Mouse (Mus musculus) urinary bladder, postnatal 25 days (tissue): ENCODE measurements at regions not wholly inside any gene's neighbourhood (a gene's known extent, or its start where the extent isn't known, plus 50 kb on each side); places are given as distances from the start of the nearest gene placed in this dataset.

Source experiments
- DNase-seq: peaks from one replicate; pipeline ENCODE4 v3.0.0; 2022; ENCODE audit warnings: low spot score

DNA sequence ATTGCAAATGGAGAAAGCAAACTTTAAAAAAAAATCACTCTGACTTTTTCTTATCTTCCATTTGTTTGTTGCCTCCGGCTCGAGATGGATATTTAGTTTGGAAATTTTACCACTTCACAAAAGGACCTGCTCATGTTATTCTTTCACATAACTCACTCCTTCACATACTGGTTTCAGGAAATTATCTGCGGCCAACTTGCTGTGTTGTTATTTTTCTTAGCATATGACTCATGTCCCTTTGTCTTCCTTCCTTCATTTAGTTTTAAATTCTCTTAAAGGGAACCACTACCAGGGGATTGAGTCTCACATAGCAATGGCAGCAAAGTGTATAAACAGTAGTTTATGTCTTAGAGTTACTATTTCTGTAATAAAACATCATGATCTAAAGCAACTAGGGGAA is 217.8 kb downstream of the Ahr start:
- DNase-seq, result no peak

GRCm38 (mm10) chr12:35314035-35314434 is 220.8 kb downstream of the Ahr start:
- DNase-seq, result no peak

DNA sequence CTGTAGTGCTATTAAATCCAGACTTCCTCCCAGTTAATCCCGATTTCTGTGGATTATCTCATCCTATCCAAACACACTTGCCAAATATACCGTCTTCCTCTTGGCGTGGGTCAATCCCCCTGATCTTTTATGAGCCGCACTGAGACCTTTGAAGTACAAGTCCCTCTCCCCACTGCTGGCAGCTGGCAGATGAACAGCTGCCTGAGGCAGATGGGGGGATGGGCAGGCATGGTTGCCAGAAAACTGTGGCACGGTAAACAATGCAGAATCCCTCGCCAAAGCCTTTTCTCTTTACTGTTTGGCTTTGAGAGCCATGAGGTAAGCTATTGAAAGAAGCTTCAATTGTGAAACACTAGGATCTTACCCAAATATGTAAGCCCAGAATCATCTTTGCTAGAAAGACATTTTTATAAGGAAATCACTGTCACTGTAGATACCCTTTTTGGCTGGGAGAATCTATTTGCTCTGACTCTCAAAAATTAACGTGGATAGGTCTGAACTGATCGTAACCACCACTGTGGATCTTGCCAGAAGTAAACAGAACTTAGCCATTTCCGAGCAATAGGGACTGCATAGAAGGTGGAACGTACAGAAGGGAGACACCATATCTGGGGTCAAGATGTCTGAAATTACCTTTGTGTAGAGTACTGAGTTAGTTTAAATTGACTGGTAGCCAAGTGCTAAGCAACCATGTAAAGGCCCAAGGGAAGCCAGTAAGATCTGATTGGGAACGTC is 221.5 kb downstream of the Ahr start:
- peak; percentile 12 for DNase-seq

- DNase-seq, result no peak
Measured at GRCm38 (mm10) chr12:35308537-35308936, 226.3 kb downstream of the Ahr start.

GRCm38 (mm10) chr12:35303764-35304717 is 230.8 kb downstream of the Ahr start:
- no peak for DNase-seq

DNA sequence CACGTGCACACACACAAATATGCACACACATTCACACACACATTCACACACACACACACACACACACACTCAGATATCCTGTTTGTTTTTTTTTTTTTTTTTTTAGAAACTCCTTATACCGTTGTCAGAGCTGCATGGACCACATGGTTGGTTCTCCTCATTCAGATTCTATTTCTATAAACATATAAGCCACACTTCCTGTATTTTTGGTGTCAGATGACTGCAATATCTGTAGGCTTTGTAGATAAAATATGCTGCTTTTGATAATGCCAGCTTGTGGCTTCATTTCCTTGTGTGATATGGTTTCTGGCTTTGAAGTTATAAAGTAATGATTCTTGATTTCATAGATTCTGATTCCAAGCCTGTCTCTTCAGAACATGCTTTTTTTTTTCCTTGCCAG is 231.7 kb downstream of the Ahr start:
- no peak for DNase-seq

DNA sequence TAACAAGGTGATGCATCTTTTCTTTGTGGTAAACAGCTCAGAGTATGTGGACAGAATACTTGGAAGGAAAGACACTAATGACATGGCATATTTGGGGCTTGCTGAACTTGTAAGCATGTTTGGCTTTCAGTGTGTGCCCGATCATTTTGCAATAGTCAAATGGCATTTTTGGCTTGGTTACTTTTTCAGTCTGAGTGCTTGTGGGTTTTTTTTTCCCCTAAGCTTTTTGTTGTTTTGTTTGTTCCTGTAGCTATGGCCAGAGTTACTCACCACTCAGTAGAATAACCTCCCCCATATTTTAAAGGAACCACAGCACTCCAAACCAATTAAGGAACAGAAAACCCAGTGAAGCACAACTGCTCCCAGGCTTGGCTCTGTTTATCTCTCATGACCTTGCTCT is 240.2 kb downstream of the Ahr start:
- no peak for DNase-seq

GRCm38 (mm10) chr12:35293566-35293965 is 241.3 kb downstream of the Ahr start:
- DNase-seq, result no peak

DNA sequence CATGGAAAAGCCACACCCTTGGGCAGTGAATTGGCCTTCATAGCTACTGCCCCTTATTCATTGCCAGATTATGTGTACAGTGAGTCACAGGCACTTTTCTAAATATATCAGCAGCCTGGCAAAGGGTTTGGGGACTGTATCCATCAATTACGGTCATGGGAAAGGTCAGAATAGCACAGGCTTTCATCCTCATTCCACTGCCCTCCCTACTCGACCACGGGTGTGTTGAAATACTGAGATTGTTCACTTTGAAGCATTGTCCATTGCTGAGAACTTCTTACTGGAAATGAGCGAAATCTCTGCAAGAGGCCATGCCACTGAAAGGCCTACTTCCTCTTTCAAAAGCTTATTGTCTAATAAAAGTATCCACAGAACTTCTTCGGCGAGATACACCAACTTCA is 242.9 kb downstream of the Ahr start:
- no peak for DNase-seq

GRCm38 (mm10) chr12:35287974-35288373 is 241.0 kb downstream of the Snx13 start:
- no peak for DNase-seq

GRCm38 (mm10) chr12:35287570-35287969 is 240.6 kb downstream of the Snx13 start:
- no peak for DNase-seq

DNA sequence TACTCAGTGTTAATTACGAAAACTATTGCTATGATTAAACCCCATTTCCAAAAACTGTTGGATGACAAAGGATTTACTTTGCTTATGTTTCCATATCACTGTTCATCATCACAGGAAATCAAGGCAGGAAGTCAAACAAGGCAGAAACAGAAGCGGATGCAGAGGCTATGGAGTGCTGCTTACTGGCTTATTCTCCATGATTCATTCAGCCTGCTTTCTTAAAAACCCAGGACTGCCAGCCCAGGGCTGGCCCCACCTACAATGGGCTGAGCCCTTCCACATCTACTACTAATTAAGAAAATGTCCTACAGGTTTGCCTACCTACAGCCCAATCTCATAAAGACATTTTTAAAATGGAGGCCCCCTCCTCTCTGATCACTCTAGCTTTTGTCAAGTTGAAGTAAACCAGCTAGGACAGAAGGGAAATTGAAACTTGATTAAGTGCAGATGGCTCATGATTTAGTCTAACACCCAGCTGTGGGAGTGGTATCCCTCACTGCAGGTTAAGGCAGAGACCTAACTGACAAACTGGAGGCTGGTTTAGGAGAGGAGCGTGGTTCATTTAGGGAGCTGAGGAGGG is 240.1 kb downstream of the Snx13 start:
- no peak for DNase-seq

DNA sequence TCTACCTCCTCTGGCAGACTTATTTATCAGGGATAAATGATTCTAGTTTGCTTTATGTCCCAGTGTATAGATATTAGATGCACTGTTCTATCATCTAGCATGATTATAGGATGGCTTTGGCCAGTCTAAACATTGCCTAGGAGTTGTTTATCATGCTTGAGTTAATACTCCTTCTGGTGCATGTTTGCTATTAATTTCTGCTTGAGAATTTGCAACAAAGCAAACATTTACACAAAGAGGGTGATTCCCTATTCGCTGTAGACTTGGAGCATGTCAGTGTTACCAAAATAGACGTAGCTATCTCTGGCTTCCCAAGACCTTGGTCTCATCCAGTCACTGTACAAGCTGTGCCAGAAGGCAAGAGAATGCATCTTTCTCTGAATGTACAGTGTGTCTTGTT is 237.4 kb downstream of the Snx13 start:
- no peak for DNase-seq

DNA sequence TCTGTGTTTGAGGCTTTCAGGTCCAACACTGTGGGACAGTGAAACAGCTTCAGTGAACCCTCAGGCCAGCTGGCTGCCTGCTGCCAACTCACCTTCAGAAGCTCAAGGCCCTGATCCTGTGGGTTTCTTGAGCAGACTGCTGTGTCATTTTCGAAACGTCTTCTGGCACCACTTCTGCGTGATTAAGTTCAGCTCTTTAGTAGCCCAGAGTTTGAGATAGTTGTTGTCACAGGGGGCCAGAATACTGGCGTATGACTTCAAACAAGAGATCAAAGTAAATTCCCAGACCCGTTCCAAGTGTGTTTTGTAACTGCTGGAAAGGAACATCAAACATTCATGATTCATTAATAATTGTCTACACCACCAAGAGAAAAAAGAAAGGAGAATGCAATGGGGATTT is 236.9 kb downstream of the Snx13 start:
- DNase-seq, result no peak

DNA sequence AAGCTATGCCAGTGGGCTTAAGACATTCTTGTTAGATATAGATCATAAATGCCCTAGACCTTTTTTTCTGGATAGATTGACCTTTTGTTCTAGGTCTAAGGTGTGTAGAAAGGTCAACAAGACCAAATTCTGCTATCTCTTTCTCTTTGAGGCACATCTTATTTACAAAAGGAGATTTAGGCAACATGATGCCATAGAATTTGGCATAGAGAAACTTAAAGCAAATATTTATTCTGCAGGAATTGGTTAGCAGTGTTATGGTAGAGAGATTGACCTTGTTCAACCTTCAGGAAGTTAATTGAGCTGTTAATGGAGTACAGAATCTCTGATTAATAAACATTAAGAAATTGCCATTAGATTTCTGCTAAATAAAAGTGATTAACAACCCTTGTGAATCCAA is 236.4 kb downstream of the Snx13 start:
- no peak for DNase-seq

GRCm38 (mm10) chr12:35269465-35269864 is 222.5 kb downstream of the Snx13 start:
- DNase-seq, result no peak

DNA sequence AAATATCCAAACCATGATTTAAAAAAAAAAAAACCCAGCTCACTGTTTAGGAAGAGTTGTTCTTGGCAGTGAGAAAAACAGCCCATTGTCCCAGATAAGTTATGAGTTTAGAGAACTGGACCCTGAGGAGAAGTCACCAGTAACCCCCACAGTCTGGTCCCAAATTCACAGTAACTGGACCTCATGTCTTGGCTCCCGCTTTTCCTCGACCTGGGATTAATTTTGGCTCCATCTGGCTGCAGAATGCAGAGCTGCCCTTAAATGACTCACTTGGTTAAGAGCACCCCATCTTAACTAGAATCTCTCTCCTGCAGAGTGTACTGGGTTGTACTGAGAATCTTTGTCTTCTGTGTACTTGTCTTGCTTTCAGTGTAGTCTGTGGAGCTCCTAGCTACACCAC is 221.0 kb downstream of the Snx13 start:
- DNase-seq, result no peak

DNA sequence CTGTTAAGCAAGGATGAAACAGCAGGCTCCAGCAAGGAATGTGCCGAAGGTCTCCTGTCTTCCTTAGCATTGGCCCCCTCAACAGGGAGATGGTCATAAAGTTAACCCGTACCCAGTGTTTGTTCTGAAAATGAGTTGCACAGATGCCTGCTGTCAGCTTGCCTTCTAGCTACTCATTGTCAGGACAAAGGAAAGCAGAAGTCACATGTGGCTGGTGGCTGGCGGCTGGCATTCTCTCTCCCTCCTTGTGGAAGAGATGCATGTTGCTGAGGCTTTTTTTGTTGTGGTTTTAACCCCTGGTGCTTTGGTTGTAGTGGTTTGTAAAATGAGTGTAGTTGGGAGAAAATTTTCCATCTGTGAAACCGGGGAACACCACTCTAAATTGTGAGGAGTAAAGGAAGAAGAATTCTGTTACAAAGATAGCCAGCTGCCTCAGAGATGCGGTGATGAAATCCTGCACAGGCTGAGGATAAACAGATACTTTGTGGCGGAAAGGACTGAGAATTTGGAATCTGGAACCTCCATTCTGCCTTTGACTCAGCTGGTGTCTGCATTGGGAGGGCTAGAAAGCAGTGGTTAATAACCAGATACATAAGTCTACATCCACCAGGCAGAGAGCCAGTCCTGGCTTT is 220.2 kb downstream of the Snx13 start:
- no peak for DNase-seq

GRCm38 (mm10) chr12:35259781-35260180 is 212.8 kb downstream of the Snx13 start:
- no peak for DNase-seq

DNA sequence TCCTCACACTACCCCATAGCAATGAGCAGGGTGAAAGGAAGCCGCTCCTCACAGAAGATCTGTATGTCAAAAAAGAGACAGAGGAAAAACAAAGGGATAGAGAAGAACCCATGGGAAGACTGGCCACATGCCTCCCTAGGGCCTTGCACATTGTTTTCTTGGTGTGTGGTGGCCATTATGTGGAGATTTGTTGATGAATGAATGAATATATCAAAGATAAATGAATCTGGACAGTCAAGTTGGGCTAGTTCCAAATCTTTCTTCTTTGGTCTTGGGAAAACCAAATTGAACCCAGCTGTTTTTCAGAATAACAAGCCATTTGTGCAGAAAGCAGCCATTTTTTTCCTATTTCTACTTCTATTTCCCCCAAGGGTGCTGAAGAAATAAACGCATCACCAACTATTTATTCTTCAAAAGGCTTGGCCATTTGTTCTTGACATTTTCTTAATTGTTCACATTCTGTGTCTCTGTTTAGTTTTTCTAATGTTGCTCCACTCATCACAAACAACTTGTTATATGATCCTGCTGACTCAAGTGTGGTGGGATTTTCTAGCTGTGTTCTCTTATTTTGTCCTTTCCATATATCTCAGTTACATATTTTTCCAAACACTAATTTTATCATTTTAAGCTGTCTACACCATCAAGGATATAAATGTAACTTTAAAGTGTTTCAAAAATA is 208.9 kb downstream of the Snx13 start:
- DNase-seq, result no peak

DNA sequence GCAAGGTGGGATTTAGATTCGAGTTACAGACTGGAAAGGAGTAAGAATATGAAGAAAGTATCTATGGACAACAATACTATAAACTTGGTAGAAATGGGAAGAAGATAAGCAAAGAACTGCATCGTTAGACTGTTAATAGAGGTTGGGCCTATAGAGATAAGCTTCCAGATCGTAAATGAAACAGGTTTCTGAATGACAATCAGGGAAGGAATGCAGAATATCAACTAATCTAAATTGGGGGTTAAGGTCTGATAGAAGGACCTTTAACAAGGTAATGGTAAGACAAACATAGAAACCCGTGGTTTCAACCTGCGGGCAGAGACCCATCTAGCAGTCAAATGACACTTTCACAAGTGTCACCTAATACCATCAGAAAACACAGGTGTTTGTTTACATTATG is 201.5 kb downstream of the Snx13 start:
- DNase-seq, result no peak
